Mouse (Mus musculus): ENCODE results near the gene Slc22a21.
"Not testable (repeated sequence)": the region's sequence is repeated elsewhere in the genome, so short reads cannot be mapped to it uniquely, and the experiment has no call there.

Gene Slc22a21

DNA sequence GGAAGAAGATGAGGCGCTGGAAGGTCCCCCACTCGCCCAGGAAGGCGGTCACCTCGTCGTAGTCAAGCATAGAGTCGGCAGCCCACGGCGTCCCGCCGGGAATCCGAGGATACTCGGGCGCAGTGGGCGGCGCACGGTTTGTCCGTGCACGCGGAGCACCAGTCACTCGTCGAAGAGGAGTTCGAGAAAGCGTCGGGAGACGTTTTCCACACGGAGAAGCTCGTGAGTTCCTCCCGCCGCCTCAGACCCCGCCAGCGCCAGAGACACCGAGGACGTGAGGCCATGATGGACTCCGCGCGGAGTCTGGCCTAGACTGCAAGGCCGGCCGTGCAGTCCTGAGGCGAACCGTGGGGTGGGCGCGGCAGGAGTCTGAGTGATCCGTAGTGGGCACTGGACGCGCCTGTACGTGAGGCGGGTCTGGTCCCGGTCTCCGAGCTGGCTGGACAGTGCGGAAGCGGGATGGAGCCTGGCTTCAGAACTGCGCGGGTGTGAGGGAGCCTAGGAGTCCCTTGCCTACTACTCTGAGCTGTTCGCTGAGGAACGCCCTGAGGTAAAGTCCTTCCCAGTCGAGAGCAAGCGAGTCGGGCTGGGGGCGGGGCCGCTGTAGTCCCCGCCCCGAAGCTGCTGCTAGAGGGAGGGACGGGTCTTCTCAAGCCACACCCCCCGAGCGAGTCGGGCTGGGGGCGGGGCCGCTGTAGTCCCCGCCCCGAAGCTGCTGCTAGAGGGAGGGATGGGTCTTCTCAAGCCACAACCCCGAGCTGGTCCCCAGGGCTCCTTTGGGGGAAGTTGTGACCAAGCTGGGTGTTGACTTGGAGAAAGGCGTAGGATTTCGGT is at the start of gene Slc22a21:
TSS of gene Slc22a21 (minus strand) at position 545 of the 834 bp plus-strand sequence.
- in situ Hi-C loops (cut with MboI, MseI) = no loop called here

DNA sequence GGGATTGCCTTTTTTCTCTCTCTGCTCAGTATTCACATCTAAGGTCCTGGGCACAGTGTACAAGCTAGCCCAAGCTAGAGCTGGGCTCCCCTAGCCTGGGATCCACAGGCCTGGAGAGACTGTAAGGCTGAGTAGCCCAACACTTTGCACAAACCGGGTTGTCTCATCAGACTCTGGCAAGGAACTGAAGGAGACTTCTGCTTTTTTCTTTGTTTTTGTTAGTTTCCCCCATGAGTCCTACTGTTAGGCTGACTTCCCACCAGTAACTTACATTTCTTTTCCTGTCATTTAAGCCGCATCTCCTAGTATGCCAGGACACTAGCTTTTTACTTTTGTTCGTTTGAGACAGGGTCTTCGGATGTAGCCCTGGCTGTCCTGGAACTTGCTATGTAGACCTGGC is 48.9 kb upstream of the Slc22a21 start:
- in situ Hi-C loops (cut with MboI, MseI) = loop anchor here (5.0 kb wide), 1 partner anchor 472 kb away; no protein-coding TSS in a partner anchor

DNA sequence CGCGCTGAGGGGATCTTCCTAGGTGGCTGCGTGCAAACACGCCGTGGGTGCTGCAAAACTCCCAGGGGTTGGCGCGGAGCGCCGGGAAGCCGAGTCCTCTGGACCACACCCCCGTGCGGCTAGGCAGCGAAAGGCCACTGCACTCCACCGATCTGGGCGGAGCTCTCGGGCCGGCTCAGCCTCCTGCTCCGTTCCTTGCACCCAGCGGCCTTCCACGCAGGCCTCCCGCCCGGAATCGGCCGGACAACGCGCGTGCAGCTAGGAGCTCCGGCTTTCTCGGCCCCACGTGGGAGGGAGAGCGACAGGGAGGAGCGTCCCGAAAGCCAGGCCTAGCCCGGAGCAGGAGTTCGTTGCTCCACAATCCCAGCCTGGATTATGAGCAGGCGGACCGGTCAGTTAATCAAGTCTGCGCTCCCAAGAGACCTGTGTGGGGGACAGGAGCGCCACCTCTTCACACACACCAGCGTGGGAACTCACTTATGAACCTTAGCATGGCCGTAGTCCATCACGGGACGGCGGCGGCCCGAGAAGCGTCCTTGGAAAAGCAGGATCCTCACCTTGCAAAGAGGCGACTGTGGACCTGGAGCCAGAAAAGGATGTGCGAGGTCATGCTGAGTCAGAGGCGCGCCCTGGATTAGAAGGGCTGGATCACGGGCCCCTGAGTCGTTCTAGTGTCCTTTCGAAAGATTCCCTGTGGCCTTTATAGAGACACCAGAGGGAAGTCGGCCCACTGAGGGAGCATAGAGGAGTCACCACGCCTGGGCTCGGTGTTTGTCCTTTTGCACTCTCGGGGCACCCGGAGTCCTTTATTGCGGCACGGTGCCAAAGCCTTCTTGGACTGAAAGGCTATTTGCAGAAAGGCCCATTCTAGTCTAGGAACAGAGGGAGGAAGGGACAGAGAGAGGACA is 48.2 kb upstream of the Slc22a21 start, which contains the start of gene Slc22a4:
TSS of gene Slc22a4 (minus strand) at position 47 of the 908 bp plus-strand sequence.
- in situ Hi-C loops (cut with MboI, MseI) = loop anchor here (5.0 kb wide), 1 partner anchor 471 kb away; no protein-coding TSS in a partner anchor

DNA sequence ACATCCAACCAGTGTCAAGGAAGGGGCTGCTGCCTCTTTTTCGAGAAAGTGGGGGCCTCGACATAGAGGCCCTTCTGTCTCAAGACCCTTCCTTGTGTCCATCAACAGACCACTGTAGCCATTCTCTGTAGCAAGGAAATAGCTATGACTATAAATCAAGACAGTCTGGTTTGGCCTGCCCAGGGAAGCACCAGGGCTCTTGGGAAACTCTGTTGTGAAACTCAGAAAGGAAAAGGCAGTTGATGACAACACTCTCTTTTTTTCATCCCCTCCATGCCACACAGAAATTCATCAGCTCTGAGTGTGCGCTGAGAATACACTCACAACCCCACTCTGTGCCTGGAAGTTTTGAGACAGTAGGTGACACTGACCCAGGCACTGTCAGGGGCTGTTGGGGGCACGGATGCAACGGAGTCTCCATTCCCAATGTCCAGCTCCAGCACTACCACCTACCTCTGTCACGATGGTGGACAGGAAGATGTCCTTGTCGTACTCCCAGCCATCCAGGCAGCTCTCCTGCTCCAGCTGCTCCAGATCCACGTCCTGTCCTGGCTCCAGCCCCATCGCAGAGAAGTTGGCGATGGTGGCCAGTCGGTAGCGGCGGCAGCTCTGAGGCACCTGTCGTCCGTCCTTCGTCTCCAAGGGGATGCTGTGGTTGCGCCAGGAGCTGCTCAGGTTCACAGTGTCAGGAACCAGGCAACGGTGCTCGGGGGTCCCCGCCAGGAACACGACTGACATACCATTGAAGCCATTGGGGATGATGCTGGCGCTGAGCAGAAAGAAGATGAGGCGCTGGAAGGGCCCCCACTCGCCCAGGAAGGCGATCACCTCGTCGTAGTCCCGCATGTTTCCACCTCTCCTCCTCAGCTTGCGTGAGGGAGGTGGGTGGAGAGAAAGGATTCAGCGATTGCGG is 47.3 kb upstream of the Slc22a21 start:
- in situ Hi-C loops (cut with MboI, MseI) = loop anchor here (5.0 kb wide), 1 partner anchor 470 kb away; no protein-coding TSS in a partner anchor

DNA sequence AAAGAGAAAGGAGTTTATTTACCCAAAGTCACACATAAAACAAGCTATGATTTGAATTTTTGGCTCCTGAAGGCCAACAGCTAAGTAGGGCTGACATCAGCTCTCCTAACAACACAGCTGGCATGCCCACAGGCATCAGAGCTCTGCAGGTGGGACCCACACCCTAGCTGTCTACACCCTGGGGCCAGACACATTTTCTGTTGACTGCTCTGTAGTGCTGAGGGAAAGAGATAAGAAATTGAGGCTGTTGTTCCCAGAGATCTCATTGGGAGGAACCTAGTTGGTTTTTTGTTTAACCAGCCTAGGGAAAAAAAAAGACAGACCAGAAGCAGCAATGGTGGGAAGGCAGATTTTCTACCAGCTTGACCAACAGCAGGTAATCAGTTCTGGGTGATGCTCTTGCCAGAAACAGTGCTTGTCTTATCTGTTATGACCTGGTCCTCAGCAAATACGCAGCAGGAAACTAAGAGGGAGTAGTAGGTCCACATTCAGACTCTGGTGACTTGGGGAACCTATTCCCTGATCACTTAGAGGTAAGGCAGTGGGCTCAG is 46.4 kb upstream of the Slc22a21 start:
- in situ Hi-C loops (cut with MboI, MseI) = loop anchor here (5.0 kb wide), 1 partner anchor 469 kb away; no protein-coding TSS in a partner anchor

DNA sequence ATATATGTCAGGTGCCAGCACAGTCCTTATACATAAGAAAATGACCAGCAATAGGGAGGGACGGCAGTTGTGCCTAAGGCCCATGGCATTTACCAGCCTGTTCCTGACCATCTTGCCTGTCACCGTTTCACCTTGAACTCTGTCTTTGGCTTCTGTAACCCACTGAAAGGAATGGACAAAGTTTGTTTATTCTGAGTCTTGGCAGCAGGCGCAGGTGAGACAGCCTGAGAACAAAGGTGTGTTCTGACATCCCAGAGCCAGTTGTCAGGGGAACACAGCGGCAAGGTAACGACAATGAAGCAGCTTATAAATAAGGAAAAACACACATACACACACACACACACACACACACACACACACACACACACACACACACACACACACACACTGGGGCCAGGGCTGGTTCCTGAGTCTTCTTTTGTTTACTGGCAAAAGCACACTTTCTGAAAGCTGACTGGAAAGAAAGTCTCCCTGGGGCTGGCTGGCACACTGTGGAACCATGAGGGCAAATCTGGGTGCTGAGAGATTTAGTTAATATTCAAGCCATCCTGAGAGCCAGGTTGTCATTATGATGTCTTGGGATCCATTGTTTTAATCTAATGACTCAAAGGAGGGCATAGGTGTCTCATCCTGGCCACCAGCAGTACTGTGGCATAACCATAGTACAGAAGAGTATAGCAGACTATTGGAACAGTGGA is 41.4 kb upstream of the Slc22a21 start:
- in situ Hi-C loops (cut with MboI, MseI) = no loop called here

DNA sequence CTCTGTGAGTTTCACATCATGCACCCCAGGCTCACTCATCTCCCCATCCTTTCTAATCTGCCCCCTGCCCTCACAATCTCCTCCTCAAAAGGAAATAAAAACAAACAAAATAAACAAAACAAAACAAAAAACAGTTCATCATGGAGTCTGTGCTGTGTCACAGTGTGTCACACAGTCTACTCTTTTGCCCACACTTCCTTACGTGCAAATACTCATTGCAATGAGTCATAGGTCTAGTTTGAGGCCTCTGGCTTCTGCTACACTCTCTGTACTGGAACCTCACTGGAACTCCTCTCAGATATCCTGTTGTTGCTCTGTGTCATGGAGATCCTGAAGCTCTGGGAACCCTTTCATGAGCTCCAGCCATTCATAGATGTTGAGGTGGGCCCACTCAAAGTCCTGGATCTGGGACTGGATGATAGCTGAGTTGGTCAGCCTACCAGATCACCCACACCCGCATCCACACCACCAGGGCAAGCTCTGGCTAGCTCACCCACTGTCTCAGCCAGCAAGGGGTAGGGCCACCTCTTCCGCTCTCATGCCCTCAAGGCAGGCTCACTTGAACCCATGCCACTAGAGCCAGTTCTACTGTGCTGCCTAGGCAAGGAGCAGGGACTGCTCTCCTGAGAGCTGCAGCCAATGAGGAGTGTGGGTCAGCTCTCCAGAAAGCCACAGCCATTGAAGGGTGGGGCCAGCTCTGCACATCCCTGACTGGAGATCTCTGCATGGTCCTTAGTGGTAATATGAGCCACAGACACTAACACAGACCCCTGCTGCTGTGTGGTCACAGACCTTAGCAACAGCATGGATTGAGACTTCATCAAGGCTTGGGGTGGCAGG is 39.0 kb upstream of the Slc22a21 start:
- in situ Hi-C loops (cut with MboI, MseI) = no loop called here

DNA sequence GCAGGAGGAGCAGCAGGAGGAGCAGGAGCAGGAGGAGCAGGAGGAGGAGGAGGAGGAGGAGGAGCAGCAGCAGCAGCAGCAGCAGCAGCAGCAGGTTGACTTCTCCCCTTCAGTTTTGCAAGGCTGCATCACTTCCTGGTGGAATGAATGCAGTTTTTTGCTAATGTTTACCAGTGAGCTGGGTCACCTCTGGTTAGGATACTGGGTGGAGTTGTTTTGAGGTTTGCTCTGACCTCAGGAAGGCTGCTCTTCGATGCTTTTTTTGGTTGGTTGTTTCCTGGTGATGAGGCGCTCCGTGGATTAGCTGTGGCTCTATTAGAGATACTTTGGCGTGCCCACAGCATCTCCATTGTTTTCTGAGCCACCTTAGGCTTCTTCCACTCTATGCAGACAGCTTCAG is 37.5 kb upstream of the Slc22a21 start:
- in situ Hi-C loops (cut with MboI, MseI) = no loop called here

DNA sequence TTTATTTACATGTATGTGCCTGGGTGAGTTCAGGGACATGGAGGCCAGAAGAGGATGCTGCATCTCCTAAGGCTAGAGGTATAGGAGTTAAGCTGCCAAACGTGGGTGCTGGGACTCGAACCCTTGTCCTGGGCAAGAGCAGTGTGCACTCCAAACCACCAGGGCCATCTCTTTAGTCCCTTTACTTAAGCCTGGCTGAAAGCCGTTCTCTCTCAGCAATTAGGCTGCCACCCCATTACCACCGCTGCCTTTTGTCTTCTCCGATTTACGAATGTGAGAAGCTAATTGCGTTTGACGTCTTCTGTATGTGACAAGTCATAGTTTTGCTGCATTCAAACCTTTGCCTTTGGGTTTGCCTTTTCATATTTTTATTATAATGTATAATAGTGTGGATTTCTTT is 35.9 kb upstream of the Slc22a21 start:
- in situ Hi-C loops (cut with MboI, MseI) = no loop called here

DNA sequence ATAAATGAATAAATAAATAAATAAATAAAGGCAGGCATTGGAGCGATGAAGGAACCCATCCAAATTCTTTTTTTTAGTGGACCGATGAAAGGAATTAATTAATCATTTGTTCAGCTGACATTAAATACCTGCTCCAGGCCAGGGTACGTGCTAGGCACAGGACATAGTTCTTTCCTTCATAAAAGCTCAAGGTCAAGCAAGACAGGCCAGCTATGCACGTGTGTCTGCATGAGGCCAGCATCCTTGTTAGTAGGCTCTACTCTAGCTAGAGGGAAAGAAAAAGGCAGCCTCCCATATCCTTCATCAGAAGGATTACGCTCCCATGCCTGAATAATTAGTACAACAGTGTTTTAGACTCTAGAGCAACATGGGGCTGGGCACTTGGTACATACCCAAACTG is 32.8 kb upstream of the Slc22a21 start:
- in situ Hi-C loops (cut with MboI, MseI) = no loop called here

DNA sequence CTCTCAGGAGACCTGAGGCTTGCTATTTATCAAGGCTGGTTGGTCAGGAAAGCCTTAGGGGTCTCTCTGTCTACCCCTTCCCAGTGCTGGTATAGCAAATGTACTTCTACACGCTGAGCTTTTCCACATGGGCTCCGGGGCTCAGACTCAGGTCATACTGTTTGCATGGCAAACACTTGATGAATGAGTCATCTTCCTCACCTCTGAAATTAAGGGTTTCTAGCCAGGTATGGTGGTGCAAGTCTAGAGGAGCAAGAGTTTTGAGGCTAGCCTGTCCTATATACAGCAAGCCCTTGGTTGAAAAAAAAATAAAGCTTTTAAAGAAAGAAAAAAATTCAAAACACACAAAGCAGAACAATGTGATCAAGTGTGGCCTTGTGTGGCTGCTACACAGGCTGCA is 31.1 kb upstream of the Slc22a21 start:
- in situ Hi-C loops (cut with MboI, MseI) = no loop called here

DNA sequence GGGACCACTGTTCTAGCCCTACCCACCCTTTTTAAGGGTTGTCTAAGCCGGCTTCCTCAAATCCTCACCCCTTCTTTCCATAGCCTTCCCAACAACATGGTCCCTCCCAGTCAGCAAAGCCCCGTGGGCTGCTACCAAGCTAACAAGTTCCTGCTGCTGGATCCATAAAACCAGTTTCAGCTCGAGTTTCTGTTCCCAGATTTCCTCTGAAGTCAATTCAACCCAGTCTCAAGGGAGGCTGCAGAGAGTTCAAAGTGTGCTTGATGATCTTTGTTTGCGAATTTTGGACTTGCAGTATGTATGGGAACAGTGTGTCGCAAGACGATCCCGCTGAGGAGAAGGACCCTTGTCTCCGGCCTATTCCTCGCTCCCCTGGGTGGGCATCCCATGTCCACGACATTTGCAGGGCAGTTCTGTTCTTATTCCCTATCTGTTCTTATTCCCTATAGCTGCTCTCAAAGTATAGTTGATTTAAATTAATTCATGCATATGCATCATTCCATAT is 28.3 kb upstream of the Slc22a21 start:
- in situ Hi-C loops (cut with MboI, MseI) = no loop called here

DNA sequence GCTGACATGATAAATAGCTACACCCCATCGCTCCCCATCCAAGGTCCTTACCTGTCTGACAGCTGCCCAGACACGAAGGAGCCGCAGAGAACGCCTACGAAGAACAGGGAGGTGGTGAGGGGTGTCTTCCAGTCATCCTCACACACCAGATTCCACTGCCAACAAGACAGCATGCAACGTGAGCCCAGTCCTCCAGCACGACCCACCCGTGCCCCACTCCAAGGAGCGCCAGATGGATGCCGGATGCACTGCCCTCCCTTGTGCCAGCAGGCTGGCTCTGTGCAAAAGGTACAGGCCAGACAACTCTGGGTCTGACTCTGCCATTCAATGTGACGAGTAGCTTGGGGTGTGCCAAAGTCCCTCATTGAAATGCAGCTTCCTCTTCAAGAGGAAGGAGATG is 27.6 kb upstream of the Slc22a21 start:
- in situ Hi-C loops (cut with MboI, MseI) = no loop called here

DNA sequence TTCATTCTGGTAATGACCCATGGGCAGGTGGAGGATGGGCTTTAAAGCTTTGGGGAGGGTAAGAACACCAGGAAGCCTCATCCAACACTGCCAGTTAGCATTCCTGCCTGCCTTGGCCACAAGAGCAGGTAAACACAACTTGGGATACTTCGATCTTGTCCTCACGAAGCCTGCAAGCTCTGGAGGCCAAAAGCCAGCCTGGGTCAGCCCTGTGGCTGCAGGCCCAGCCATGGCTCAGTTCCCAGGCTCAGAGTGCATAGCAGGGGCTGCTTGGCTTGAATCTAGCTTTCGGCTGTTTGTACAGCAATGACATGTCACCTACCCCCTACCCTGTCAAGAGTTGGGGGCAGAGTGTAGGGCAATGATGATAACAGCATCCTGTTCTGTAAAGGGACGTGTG is 26.8 kb upstream of the Slc22a21 start:
- in situ Hi-C loops (cut with MboI, MseI) = no loop called here

DNA sequence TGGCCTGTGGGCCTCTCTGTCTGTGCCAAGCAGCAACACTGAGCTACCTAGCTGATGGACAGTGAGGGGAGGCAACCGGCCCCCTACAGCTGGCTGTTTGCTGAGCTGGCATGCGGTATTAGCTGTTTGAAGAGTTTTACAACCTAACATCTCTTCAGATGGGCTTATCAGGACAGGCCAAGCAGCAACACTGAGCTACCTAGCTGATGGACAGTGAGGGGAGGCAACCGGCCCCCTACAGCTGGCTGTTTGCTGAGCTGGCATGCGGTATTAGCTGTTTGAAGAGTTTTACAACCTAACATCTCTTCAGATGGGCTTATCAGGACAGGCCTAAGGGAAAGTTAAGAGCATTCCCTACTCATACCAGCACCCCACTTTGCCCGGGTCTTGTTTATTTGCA is 26.2 kb upstream of the Slc22a21 start:
- in situ Hi-C loops (cut with MboI, MseI) = not testable (repeated sequence)

DNA sequence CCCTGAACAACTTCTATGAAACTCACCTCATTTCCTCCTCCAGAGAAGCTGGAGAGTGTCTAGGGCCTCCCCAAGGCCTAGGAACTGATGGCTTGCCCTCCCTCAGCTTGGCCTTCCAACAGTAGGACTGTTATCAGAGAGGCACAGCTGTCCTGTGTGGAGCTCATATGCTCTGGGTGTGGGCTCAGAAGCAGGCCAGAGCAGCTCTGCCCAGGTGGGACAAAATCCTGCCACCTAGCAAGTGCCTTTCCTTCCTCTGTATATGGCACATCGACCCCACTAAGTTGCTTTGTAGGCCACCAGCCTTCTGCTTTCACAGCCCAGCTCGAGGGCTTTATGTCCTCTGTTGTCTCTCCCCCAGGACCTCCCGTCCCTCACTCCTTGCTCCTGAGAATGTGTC is 24.6 kb upstream of the Slc22a21 start:
- in situ Hi-C loops (cut with MboI, MseI) = loop anchor here (5.0 kb wide), 2 partner anchors 53 to 248 kb away; no protein-coding TSS in a partner anchor

DNA sequence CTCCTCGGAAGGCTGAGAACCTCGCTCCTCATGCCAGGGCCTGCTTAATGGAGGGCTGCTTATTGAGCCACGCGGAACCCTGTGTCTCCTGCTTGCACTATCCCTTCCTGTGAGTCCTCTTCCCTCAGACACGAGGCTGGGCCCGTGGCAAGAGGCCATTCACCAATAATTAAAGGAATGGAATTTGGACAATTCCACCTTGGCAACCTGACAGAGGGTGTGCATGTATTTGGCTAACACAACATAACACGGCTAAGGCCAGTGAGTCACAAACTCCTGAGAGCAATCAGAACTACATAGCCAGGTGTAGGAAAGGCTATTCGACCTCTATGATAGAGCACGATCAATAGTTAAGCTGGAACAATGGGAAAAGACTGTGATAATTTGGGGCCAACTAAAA is 24.1 kb upstream of the Slc22a21 start:
- in situ Hi-C loops (cut with MboI, MseI) = loop anchor here (5.0 kb wide), 2 partner anchors 53 to 248 kb away; no protein-coding TSS in a partner anchor

DNA sequence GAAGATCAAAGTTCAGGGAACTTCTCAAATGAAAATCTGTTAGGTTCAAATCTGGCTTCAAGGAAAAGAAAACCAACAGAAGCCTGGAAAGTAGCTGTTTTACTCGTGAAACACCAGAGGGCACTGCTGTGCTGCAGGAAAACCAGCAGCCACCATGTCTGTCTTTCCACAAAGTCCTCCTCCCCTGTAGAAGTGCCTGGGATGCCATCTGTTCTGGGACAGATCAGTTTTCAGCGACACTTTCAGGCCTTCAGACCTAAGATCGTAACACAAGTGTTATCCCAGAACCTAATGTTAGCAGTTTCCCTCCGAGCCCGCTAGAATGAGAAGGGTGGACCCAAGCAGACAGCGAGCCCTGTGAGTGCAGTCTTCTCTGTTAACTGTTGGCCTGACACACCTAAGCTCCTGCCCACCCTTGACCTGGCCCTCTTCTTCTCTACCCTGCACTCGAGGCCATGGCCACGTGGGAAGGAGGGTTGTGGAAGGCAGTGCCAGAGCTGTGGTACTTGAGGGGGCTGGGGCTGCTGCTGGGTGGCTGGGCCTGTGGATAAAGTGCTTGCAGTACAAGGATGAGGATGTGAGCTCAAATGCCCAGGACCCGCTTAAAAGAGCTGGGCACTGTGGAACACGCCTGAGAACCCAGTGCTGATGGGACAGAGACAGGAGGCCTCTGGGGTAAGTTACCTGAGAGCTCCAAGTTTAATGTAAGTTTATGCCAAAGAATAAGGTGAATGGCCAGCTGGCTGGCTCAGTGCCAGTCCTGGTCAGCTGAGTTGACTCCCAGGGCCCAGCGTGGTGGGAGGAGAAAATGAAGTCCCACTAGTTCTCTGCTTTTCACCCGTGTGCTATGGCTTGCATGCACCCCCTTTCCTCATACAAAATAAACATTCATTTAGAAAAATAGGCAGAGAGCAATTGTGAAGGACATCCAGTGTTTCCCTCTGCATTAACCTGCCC is 22.9 kb upstream of the Slc22a21 start:
- in situ Hi-C loops (cut with MboI, MseI) = loop anchor here (5.0 kb wide), 2 partner anchors 54 to 249 kb away; no protein-coding TSS in a partner anchor
